Mouse (Mus musculus): Measurements from ENCODE around the gene Lin52.

DNA sequence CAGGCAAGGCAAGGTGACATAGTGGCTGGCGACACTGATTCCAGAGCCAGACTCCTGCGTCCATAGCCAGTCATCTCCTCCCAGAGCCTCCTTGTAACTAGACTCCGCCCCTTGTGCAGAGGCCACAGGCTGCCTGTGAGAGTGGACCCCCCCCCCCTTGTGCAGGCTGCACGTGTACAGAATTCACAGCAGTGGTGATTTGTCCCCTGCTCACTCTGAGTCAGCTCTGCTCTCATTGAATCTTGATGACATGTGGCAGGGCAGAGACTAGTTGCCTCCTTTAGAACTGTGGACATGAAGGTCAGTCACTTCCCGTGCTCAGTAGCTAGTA is 127.2 kb downstream of the Lin52 start:
- no peak for TF ChIP-seq E2F4 (IDR thresholded peaks at IDR 0.05; ENCODE audit: insufficient read depth)
- no peak for TF ChIP-seq POLR2A (IDR thresholded peaks at IDR 0.05; ENCODE audit: insufficient read length, low read depth)
- no peak for TF ChIP-seq TCF12 (IDR thresholded peaks at IDR 0.05; ENCODE audit: insufficient read depth, poor library complexity, severe bottlenecking)
- TF ChIP-seq POLR2AphosphoS2 (IDR thresholded peaks at IDR 0.05; ENCODE audit: insufficient read length, low read depth), result no peak
- TF ChIP-seq USF1 (IDR thresholded peaks at IDR 0.05; ENCODE audit: low read depth), result no peak
- no peak for TF ChIP-seq MYOD1 (IDR thresholded peaks at IDR 0.05; ENCODE audit: control insufficient read depth in 1 of 3, insufficient read length in 2 of 3, low read depth in 2 of 3)

All from myocyte (in vitro differentiated cells).